Mouse (Mus musculus): ENCODE data around the gene Armc9.
A peak's percentile ranks its signal among the peaks of the same experiment; 100 is the strongest.

Gene Armc9

GRCm38 (mm10) chr1:86269190-86269508, 114.6 kb downstream of the Armc9 start:
- DNase-seq (ENCODE audit: inconsistent age in 2 of 2, low spot score in 1 of 2): no peak

GRCm38 (mm10) chr1:86271707-86272106, 117.1 kb downstream of the Armc9 start:
- DNase-seq (ENCODE audit: inconsistent age in 2 of 2, low spot score in 1 of 2): no peak

DNA sequence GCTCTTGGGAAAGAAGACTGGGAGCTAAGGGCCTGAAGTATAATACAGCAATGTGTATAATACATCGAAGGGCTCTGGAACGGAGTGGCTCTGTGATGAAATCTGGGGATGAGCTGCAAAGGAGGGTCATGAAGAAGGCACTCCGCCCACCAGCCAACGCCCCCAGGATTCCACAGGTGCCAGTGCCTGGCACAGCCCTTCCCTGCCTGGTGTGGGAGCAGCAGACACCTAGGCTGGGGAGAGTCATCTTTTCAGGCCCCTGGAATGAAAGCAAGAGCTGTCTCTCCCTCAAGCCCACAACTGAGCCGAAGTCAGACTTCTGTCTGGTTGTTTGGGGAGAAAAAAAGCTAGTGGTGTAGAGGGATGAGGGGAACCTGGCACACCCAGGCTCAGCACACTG, 122.5 kb downstream of the Armc9 start:
- no peak for DNase-seq (ENCODE audit: inconsistent age in 2 of 2, low spot score in 1 of 2)

- peak; percentile 42 to 69 for DNase-seq (ENCODE audit: inconsistent age in 2 of 2, low spot score in 1 of 2)
Observed at GRCm38 (mm10) chr1:86281781-86282536, 127.4 kb downstream of the Armc9 start.

- no peak for DNase-seq (ENCODE audit: inconsistent age in 2 of 2, low spot score in 1 of 2)
Observed at GRCm38 (mm10) chr1:86284101-86284500, 129.5 kb downstream of the Armc9 start.

DNA sequence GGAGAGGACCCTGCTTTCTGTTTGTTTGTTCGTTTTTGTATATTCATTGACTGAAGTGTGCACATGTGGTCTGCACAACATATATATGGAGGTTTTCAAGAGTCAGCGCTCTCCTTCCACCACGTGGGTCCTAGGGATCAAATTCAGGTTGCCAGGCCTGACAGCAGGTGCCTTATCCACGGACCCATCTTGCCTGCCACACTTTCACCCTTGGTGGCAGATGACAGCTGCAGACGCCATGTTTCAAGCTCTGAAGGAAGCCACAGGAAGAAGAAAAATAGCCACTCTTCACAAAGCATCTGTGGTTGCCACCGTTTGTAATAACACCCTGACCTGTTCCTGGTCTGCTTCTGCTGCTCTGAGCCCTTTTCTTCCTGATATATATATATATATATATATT, 130.7 kb downstream of the Armc9 start:
- no peak for DNase-seq (ENCODE audit: inconsistent age in 2 of 2, low spot score in 1 of 2)

- no peak for DNase-seq (ENCODE audit: inconsistent age in 2 of 2, low spot score in 1 of 2)
Observed at GRCm38 (mm10) chr1:86287473-86287872, 132.9 kb downstream of the Armc9 start.

DNA sequence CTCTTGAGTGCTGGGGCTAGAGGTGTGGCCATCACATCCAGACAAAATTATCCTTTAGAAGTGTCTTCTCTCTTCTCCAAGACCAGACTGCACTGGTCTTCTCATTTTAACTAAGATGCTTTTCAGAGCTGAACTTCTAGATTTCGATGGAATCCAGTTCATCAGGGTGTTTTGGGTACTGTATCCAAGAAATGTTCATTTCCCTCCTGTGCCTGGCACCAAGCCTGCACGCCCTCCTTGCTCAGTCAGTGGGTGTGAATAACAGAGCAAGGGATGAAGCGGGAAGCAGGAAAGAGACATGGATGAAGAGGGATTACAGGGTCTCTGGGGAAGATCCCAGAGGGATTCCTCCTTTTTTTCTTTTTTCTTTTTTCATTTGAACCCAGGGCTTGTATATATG, 135.9 kb downstream of the Armc9 start:
- DNase-seq (ENCODE audit: inconsistent age in 2 of 2, low spot score in 1 of 2): no peak

DNA sequence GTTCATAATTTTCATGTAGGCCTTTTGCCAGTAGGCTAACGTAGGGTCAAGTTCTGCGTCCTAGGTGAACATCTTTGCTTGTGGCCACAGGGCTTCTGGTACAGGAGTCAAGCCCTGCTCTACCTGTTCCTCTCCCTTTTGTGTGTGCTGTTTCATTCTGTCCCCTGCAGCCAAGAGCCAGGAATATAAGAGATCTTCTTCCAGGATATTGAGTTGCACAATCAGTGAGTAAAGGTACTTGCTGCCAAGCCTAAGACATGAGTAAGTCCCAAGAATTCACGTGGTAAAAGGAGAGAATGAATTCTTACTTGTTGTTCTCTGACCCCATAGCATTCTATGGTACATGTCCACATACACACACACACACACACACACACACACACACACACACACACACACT, 138.5 kb downstream of the Armc9 start:
- no peak for DNase-seq (ENCODE audit: inconsistent age in 2 of 2, low spot score in 1 of 2)

GRCm38 (mm10) chr1:86293868-86294267, 139.3 kb downstream of the Armc9 start:
- DNase-seq (ENCODE audit: inconsistent age in 2 of 2, low spot score in 1 of 2): no peak

DNA sequence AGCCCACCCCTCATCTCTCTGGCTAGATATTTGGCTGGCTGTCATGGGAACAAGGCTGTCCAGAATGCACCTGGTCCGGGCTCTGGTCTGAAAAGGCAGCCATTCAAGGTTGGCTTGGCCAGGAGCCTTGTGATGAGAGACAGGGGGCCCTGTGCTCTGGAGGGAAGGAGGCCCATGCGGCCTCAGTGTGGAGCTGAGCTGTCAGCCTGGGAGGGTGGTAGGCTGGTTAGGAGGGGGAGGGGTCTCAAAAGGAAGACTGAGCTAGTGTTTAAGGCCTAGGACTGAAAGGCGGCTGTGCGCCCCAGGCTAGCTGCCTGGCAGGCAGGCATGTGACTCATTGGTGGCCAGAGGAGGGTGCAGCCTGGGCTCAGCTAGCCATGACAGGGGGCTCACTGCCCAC, 139.9 kb downstream of the Armc9 start:
- no peak for DNase-seq (ENCODE audit: inconsistent age in 2 of 2, low spot score in 1 of 2)

DNA sequence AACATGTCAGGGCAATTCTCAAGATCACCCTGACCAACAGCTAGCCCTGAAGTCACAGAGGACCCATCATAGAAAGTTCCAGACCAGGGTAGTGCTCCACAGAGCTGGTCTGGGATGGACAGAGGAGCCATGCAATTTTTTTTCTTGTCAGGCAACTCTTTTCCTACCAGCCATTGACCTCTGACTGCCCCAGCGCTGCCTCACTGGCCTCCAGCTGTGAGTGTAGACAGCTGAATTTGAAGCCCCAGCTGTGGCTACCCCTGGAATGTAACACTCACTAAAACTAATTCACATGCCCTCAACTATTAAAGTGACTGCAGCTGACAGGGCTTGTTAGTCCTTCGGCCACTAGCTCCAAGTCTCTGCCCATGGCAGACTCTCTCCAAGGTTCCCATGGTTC, 145.5 kb downstream of the Armc9 start:
- no peak for DNase-seq (ENCODE audit: inconsistent age in 2 of 2, low spot score in 1 of 2)

DNA sequence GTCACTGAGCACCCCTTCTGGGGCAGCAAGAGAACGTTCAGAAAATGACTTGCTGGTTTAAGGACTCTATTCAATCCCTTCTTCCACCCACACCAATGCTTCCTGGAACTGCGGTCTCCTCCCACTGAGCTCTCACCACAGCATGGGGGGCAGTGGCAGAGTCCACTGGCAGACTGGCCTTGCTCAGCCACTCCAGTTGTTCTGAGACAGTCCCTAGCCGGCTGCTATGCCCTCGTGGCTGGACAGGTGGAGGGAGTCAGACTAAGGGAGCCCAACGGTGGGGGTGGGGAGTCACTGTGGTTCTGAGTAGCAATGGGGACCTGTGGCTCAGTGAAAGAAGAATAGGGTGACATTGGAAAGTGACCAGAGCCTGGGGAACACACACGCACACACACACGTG, 146.2 kb downstream of the Armc9 start:
- DNase-seq (ENCODE audit: inconsistent age in 2 of 2, low spot score in 1 of 2): no peak

DNA sequence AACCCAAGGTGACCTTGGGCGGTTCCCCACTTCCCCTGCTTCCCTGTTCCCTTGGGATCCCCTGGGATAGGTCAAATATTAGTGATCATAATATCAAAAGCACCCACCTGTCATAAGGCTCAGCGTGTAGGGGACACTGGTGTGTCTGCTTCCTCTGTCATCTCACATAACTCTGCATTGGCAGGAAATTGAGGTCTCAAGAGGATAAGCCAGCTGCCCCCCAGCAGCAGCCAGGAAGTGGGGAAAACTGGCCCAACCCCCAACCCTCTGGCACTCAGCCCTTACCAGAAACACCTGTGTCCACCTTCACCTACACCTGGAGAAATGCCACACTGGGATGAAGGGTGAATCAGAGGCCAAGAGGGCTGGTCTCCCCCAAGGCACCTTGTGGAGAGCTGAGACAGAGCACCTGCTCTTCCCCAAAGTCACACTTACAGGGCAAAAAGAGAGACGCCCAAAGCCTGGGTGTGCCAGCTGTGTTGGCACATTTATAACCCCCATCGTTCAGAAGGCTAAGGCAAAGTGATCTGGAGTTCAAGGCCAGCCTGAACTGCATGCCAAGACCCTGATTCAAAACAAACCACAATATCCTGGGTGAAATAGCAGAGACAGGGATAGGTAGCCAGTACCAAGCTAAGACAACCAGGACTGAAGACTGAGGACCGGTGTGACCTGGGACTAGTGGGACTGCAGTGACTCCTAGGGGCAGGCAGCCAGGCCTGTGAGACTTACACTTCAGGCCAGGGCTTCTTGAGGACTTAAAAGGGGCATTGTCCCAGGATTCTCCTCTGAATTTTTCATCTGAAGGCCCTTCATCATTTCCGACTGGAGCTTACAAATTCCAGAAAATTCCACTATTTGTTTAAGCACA, 146.9 kb downstream of the Armc9 start:
- DNase-seq (ENCODE audit: inconsistent age in 2 of 2, low spot score in 1 of 2): no peak

DNA sequence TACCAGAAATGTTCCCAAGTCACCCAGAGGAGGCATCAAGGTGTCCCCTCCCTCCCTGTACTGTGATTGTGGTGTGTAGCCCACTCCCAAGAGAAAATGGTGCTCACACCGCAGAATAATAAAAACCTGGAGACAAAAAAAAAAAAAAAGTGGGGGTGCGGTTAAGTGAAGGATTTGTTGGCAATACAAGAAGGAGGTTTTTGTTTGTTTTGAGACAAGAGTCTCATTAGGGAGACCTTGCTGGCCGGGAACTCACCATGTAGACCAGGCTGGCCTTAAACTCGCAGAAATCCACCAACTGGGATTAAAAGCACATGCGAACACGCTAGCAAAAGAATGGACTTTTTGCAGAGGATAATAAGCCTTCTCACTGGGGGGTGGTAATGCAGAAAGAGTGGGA, 148.0 kb downstream of the Armc9 start, which contains the start of gene B3gnt7:
TSS of gene B3gnt7 (plus strand) at position 301 of the 400 bp plus-strand sequence.
- DNase-seq (ENCODE audit: inconsistent age in 2 of 2, low spot score in 1 of 2): no peak

DNA sequence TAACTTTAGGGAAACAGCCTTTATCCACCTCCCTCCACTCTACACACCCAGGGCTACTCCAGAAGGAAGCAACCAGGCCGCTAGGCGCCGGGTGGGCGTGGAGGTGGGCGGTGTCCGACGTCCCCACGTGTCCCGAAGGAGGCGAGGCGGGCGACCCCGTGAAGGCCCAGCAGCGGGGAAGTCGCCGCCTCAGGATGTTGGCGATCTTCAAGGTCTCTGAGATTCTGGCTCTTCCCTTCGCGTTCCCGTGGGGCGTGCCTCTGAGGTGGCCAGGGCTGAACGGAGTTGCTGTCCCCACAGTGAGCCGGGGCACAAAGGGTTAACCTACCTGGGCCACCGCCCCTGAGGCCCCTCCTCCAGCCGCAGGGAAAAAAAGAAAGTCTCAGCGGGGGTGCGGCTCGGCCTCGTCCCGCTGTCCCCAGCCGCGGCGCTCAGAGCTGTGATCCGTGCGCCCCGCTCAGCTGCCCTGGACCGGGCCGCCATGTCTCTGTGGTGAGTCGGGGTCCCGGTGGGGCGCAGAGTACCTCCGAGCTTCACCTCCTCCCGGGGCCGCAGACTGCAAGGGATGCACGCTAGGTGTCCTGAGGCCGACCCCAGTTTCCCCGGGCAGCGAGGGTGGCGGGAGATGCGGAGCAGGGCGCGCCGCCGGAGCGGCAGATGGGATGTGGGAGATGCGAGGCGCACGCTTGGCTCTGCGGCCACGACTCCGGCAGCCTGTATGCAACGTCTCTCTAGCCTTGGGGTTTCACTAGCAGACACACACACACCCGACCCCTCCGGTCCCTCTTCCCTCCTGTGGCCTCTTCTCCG, 148.7 kb downstream of the Armc9 start:
- peak; percentile 40 to 55 for DNase-seq (ENCODE audit: inconsistent age in 2 of 2, low spot score in 1 of 2)

DNA sequence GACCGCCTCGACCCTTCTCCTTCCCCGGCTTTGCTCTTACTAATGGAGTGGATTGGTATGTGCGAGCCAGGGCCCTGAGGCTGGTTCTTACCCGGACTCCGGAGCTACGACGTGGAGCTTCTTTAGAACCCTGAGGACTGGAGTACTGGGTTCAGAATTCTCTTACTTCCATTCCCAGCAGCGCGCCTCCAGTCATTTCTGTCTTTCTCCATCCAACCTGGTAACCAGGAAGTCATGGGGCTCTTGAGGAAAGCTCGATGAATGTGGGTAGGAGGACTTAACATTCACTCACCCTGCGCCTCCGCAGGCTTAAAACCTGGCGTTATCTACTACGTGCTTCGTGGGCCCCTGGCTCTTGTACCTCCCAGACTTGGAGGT, 149.3 kb downstream of the Armc9 start:
- DNase-seq (ENCODE audit: inconsistent age in 2 of 2, low spot score in 1 of 2): no peak

DNA sequence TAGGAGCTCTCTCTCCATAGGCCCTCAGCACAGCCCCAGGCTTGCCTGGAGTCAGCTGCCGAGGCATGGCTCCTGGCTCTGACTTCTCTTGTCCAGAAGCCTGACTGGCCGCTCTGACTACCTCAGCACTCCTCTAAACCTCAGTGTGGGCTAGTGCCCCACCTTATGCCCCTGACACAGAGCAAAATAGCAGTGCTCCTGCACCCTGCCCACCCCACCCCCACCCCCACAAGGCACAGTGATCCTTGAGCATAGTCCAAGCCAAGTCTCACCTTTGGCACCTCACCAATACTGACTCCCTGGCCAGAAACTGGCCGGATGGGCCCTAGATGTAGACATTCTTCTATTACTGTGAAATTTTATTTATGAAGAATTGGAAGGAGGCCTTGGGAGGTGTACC, 152.1 kb downstream of the Armc9 start:
- no peak for DNase-seq (ENCODE audit: inconsistent age in 2 of 2, low spot score in 1 of 2)

DNA sequence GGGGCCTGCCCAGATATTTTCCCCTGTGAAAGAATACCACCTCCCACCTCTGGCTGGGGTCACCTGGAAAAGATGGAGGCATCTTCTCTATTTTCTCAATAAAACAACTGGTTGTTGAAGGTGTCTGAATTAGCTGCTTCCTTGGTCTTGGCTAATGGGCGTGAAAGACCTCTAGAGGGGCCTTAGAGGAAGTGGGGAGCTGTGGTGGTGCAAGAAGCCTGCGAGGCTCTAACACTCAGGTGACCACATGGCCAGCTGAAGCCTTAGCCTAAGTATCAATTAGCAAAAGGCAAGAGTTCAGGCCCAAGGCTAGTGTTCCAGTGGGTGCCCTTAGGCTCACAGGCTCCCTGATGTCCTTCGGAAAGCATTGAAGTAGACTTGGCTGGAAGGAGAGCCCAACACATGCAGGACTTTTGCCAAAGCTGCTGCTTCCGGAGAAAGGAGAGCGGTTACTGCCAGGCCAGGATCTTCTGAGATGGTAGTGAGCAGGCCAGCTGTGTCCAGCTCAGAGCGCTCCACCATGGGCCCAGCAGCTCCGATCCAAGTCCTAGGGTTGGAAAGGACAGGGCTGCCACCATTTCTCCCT, 152.7 kb downstream of the Armc9 start:
- no peak for DNase-seq (ENCODE audit: inconsistent age in 2 of 2, low spot score in 1 of 2)

- DNase-seq (ENCODE audit: inconsistent age in 2 of 2, low spot score in 1 of 2): no peak
Observed at GRCm38 (mm10) chr1:86307871-86308641, 153.5 kb downstream of the Armc9 start.
